Mouse (Mus musculus) MEL (cell line): ENCODE results near the gene Spock1. TPM values are rescaled to one million over a fixed set of nuclear protein-coding genes. Genes with fewer than 3 reads are reported as not detected.

Experiments
- DNase-seq: peaks from one replicate; pipeline ENCODE4 v3.0.0; 2011; ENCODE audit warnings: low read depth, low spot score
- H3K27ac ChIP-seq: 2 replicates; pipeline ENCODE4 v1.5.1; 2012; ENCODE audit warnings: low read depth, mild to moderate bottlenecking, control low read depth, low read length, moderate library complexity; ENCODE audit not compliant: control insufficient read depth
- H3K27me3 ChIP-seq, 2 experiments: fragments of 150-350 bp in 1 of 2; sonication (generic) in 1 of 2; 2 replicates each; pipeline ENCODE4 v1.6.1; 2012; ENCODE audit warnings: low read length in 2 of 2, mild to moderate bottlenecking in 2 of 2, improper control_type of control experiment in 1 of 2, moderate library complexity in 1 of 2; ENCODE audit not compliant: insufficient read depth in 2 of 2, control insufficient read depth in 1 of 2
- H3K36me3 ChIP-seq, 2 experiments: 2 replicates each; pipeline ENCODE4 v1.6.1; 2012 to 2014; ENCODE audit warnings: low read length in 2 of 2, improper control_type of control experiment in 1 of 2, inconsistent platforms in 1 of 2, mild to moderate bottlenecking in 1 of 2; ENCODE audit not compliant: insufficient read depth in 2 of 2, control insufficient read depth in 1 of 2
- H3K4me1 ChIP-seq, 2 experiments: fragments of 150-350 bp in 1 of 2; sonication (generic) in 1 of 2; 2 replicates each; pipeline ENCODE4 v1.6.1; 2012; ENCODE audit warnings: low read length in 2 of 2, improper control_type of control experiment in 1 of 2, mild to moderate bottlenecking in 1 of 2; ENCODE audit not compliant: insufficient read depth in 2 of 2, control insufficient read depth in 1 of 2
- H3K4me3 ChIP-seq, 2 experiments: fragments of 150-350 bp in 1 of 2; sonication (generic) in 1 of 2; 2 replicates each; pipeline ENCODE4 v1.5.1; 2012; ENCODE audit warnings: low read depth in 2 of 2, low read length in 2 of 2, mild to moderate bottlenecking in 2 of 2, moderate library complexity in 2 of 2, control low read depth in 1 of 2, improper control_type of control experiment in 1 of 2; ENCODE audit not compliant: control insufficient read depth in 1 of 2, insufficient read depth in 1 of 2
- H3K79me2 ChIP-seq: 2 replicates; pipeline ENCODE4 v1.6.1; 2012; ENCODE audit warnings: mild to moderate bottlenecking, low read length, moderate library complexity; ENCODE audit not compliant: control insufficient read depth, poor library complexity, insufficient read depth
- H3K9ac ChIP-seq: 2 replicates; pipeline ENCODE4 v1.6.1; 2012; ENCODE audit warnings: low read depth, mild to moderate bottlenecking, control low read depth, low read length, moderate library complexity; ENCODE audit not compliant: control insufficient read depth, poor library complexity, severe bottlenecking
- H3K9me3 ChIP-seq: fragments of 150-350 bp; sonication (generic); replicated peaks from 2 replicates; pipeline ENCODE4 v1.6.1; 2012; ENCODE audit warnings: mild to moderate bottlenecking, low read length, improper control_type of control experiment, moderate library complexity; ENCODE audit not compliant: insufficient read depth
- E2F4 ChIP-seq: IDR thresholded peaks from 2 replicates; pipeline ENCODE4 v1.6.1; 2011; ENCODE audit warnings: low read depth, low read length, improper control_type of control experiment, borderline replicate concordance
- ELF1 ChIP-seq: IDR thresholded peaks from 2 replicates; pipeline ENCODE4 v1.6.1; 2014; ENCODE audit warnings: low read depth, mild to moderate bottlenecking, inconsistent platforms, low read length, improper control_type of control experiment, moderate library complexity
- GABPA ChIP-seq: IDR thresholded peaks from 2 replicates; pipeline ENCODE4 v1.6.1; 2012; ENCODE audit warnings: low read depth, mild to moderate bottlenecking, inconsistent platforms, low read length, improper control_type of control experiment, moderate library complexity
- GATA1 ChIP-seq: IDR thresholded peaks from 2 replicates; pipeline ENCODE4 v1.6.1; 2011; ENCODE audit warnings: low read depth, low read length, improper control_type of control experiment
- HCFC1 ChIP-seq: IDR thresholded peaks from 2 replicates; pipeline ENCODE4 v1.6.1; 2012; ENCODE audit warnings: low read depth, mild to moderate bottlenecking, inconsistent platforms, low read length, improper control_type of control experiment, moderate library complexity
- JUND ChIP-seq: IDR thresholded peaks from 2 replicates; pipeline ENCODE4 v1.6.1; 2011; ENCODE audit warnings: low read depth, mild to moderate bottlenecking, improper control_type of control experiment, low read length
- KAT2A ChIP-seq: conservative IDR thresholded peaks from 2 replicates; pipeline ENCODE4 v1.6.1; 2012; ENCODE audit warnings: low read depth, low read length, improper control_type of control experiment, inconsistent platforms
- MAFK ChIP-seq: IDR thresholded peaks from 2 replicates; pipeline ENCODE4 v1.6.1; 2011; ENCODE audit warnings: low read depth, mild to moderate bottlenecking, low read length, improper control_type of control experiment, borderline replicate concordance
- MXI1 ChIP-seq: IDR thresholded peaks from 2 replicates; pipeline ENCODE4 v1.6.1; 2011; ENCODE audit warnings: mild to moderate bottlenecking, low read depth, low read length, improper control_type of control experiment
- POLR2AphosphoS2 ChIP-seq: IDR thresholded peaks from 2 replicates; pipeline ENCODE4 v1.6.1; 2011; ENCODE audit warnings: low read length, improper control_type of control experiment
- POLR2AphosphoS5 ChIP-seq: IDR thresholded peaks from 2 replicates; pipeline ENCODE4 v1.6.1; 2012; ENCODE audit warnings: low read depth, borderline replicate concordance, mild to moderate bottlenecking, inconsistent platforms, low read length, moderate library complexity, mixed read lengths
- SMC3 ChIP-seq: IDR thresholded peaks from 2 replicates; pipeline ENCODE4 v1.6.1; 2011; ENCODE audit warnings: low read depth, low read length, improper control_type of control experiment
- UBTF ChIP-seq: IDR thresholded peaks from 2 replicates; pipeline ENCODE4 v1.6.1; 2012; ENCODE audit warnings: low read depth, mild to moderate bottlenecking, inconsistent platforms, low read length, improper control_type of control experiment, moderate library complexity, borderline replicate concordance; ENCODE audit not compliant: insufficient read depth
- USF2 ChIP-seq, 2 experiments: IDR thresholded peaks; 2 replicates each; pipeline ENCODE4 v1.6.1; 2011 to 2012; ENCODE audit warnings: improper control_type of control experiment in 2 of 2, low read length in 2 of 2, borderline replicate concordance in 1 of 2, inconsistent platforms in 1 of 2, low read depth in 1 of 2, mild to moderate bottlenecking in 1 of 2; ENCODE audit not compliant: insufficient read depth in 1 of 2
- ZC3H11A ChIP-seq: IDR thresholded peaks from 2 replicates; pipeline ENCODE4 v1.6.1; 2012; ENCODE audit warnings: low read depth, mild to moderate bottlenecking, inconsistent platforms, low read length, improper control_type of control experiment
- polyA plus RNA-seq, 2 experiments: library from polyadenylated mRNA; stranded (reverse) in 1 of 2; unstranded in 1 of 2; fragments of >175 nt in 1 of 2; fragments of >200 nt in 1 of 2; gene quantifications; 2 replicates each; pipeline versions ENCODE4 v1.2.1 to v1.2.4; 2012; ENCODE audit warnings: low replicate concordance in 2 of 2, low read depth in 1 of 2; ENCODE audit not compliant: insufficient read length in 2 of 2, insufficient read depth in 1 of 2, missing spikeins in 1 of 2
- total RNA-seq: library from RNA; depleted of rRNA; stranded (reverse); fragments of 300-350 nt; gene quantifications from 2 replicates; pipeline ENCODE4 v1.2.3, GENCODE M21; 2012

Spock1 gene
- total and polyA plus RNA-seq, 3 experiments: not detected

- no peaks in the 10 kb centered on the region for H3K36me3 ChIP-seq
- no peak for TF ChIP-seq E2F4
- TF ChIP-seq MAFK: no peak
- no peak for TF ChIP-seq HCFC1
- no peak for TF ChIP-seq POLR2AphosphoS5
- TF ChIP-seq POLR2AphosphoS2: no peak
- no peak for TF ChIP-seq MXI1
- TF ChIP-seq UBTF: no peak
- TF ChIP-seq KAT2A: no peak
- no peaks in the 10 kb centered on the region for H3K4me1 ChIP-seq
- H3K4me3 ChIP-seq: no peak overlapping the region
- DNase-seq: no peak
- no peaks in the 10 kb centered on the region for H3K79me2 ChIP-seq
- H3K9ac ChIP-seq: no peak overlapping the region
- H3K9me3 ChIP-seq: no peaks in the 10 kb centered on the region
- H3K27ac ChIP-seq: no peak overlapping the region
- H3K27me3 ChIP-seq: no peaks in the 10 kb centered on the region
These were observed 330.4 kb downstream of the Spock1 start for GRCm38 (mm10) chr13:57577541-57578244.

GRCm38 (mm10) chr13:57573501-57573900, 334.6 kb downstream of the Spock1 start:
- Histone ChIP-seq H3K9me3 (no peaks in the 10 kb centered on the region), H3K27me3 (no peaks in the 10 kb centered on the region), H3K27ac (no peak overlapping the region), H3K4me1 (no peaks in the 10 kb centered on the region), H3K9ac (no peak overlapping the region), H3K36me3 (no peaks in the 10 kb centered on the region), H3K79me2 (no peaks in the 10 kb centered on the region), H3K4me3 (no peak overlapping the region)
- TF ChIP-seq JUND (no peak), ZC3H11A (no peak), SMC3 (no peak), ELF1 (no peak), USF2 (IDR thresholded peaks at IDR 0.05; ENCODE audit: borderline replicate concordance in 1 of 2, insufficient read depth in 1 of 2, low read depth in 1 of 2, low read length in 2 of 2) (no peak), E2F4 (no peak), GABPA (no peak), POLR2AphosphoS5 (no peak), GATA1 (no peak), MAFK (no peak)
- DNase-seq: no peak
